Mouse (Mus musculus) frontal cortex, postnatal 36 days (tissue): ENCODE measurements at regions not wholly inside any gene's neighbourhood (a gene's known extent, or its start where the extent isn't known, plus 50 kb on each side); places are given as distances from the start of the nearest gene placed in this dataset.

ENCODE experiments used
- DNase-seq, 2 experiments: peaks; one replicate each; pipeline ENCODE4 v3.0.0; 2022; ENCODE audit warnings: low spot score in 2 of 2

DNA sequence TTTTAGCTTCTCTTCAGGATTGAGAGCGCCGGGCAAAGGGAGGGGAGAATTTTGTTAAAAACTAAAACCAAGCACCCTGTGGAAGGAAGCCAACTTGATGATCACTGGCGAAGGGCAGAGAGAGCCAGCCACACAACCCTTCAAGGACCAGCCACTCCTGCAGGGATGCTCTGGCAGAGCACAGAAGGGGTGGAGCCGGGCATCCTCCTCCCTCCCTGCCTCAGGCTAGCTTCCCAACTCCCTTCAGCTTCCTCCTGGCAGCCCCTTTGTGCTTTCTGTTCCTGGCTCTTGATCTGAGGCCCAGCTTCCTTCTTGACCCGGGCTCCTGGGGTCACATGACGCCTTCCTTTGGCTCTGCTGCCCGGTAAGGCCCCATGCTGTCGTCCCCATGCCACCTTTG, 591.8 kb upstream of the Gm10131 start:
- DNase-seq = no peak

- DNase-seq = no peak
These were observed 591.3 kb upstream of the Gm10131 start for GRCm38 (mm10) chr8:34702806-34703205.

DNA sequence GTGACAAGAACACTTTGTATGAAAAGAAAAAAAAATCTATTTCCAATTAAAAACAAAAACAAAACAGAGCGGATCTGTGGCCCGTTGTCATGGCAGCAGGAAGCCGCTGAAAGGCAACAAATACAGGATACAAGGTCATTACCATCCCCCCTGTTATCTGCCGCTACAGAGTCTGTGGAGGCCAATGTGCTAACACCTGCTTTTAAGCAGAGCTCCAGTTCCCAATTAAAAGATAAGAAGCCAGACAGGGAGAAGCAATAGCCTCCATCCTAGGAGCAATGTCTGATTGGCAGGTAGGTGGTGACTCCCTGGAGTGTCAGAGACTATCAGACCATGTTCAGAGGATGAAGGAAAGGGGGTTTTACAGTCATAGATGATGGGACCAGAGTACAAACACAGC, 587.5 kb upstream of the Gm10131 start:
- DNase-seq = no peak

DNA sequence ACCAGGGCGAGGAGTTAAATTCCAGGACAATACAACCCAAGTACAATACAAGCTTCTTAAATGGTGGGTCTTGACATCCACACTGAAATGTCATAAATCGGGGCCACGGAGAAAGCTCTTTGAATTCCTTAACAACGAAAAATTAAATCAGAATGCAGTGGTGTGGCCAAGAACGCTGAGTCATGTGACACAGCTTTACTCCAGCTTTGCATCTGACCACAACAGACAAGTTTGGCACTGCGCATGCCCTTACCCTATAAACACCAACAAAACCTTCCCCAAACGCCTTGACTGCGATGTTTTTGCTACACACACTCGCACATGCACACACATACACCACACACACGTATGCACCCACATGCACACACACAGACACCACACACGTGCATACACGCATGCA, 584.8 kb upstream of the Gm10131 start:
- DNase-seq = no peak

DNA sequence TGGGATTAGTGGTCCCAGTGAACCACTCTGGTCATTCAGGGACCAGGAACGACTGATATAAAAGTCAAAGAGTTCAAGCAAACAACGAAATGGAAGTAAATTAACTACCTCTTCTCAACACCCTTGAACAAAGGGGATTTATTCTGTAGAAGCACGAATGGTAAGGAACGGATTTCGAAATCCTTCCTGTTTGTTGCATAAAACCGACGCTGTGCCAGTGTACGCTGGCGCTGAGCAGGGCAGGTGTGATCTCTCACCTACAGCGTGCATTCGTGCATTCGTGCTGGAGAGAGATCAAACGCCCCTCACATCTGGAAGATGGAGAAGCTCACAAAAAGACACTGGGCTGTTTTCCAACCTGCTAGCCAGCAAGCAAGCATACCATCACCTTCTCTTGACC, 581.1 kb upstream of the Gm10131 start:
- no peak for DNase-seq

DNA sequence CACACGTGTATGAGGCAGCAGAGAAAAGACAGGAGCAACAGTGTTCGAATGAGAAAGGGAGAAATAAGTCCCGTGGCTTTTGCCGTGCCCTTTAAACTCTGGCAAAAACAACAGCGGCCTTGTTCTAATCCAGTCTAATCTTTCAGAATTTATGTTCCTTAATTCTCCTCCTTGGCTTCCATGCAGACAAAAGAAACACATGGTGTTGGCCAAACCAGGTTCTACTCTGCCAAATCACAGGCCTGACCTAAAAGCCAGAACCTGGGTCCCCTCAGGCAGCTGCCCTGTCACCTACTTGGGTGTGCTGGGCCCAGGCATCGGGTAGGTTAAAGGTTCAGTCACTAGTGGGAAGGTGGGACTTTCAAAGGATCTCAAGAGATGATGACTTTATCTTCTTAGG, 580.2 kb upstream of the Gm10131 start:
- no peak for DNase-seq

DNA sequence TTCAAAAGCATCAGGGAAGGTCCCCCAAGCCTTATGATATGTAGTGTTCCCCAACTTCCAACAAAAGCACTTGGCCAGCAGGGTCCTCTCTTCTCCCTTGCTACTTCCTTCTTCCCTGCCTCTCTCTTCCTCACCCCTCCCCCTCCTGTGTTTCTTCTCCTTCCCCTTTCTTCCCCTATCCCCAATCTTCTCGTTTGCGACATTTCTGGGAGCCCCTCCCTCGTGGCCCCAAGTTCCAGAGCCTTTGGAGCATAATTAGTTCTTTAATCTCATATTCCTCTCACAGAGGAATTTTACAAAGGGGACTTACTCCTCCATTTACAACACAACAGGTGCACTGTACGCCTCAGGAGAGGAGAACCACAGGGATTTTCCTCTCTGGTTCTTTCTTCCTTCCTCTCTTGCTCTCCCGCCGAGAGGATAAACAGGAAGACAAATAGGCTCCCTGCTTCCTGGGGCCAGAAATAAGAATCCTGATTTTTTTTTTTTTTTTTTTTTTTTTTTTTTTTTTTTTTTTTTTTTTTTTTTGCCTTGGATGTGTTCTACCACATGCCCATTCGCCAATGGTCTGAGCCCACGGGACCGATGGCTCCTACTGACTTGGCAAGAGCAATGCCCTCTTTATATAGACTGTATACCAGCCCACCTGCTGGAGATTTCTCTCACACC, 578.4 kb upstream of the Gm10131 start:
- DNase-seq = no peak

GRCm38 (mm10) chr8:34689049-34689824, 577.7 kb upstream of the Gm10131 start:
- DNase-seq = no peak

GRCm38 (mm10) chr8:34688396-34689048, 577.0 kb upstream of the Gm10131 start:
- no peak for DNase-seq

DNA sequence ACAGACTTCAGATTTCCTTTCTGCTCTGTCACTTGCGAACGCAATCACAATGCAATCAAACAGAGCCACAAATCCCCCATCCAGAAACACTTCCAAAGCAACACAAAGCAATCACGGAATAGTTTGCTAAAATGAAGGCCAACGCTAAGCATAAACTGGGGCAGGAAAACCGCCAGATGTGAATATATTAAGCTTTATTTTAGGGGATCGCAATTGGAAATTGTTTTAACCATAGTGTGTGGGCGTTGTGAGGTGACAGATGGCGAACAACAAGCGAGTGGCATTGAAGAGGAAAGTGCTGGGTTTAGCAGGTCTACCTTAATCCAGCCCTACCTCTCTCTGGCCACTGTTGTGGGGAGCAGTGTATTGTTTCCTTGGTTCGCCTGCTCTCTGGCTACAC, 574.8 kb upstream of the Gm10131 start:
- no peak for DNase-seq

DNA sequence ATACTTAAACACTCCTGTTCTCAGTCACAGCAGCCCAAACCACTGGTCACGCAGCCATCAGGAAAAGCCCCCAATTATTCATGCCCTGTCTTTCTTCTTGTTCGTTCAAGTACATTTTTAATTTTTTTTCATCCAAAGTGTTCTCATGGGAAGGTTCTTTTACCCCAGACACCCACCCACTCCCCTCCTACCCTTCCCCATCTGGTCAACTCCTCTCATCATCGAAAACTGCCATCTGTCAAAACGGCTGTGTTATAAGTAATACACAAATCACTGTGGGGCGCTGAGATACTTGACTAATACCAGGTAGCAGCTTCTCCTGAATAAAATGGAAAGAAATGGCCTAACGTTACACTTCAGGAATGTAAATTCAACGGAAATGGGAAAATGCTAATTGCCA, 573.1 kb upstream of the Gm10131 start:
- DNase-seq = peak in 1 of 2 experiments; percentile 30

DNA sequence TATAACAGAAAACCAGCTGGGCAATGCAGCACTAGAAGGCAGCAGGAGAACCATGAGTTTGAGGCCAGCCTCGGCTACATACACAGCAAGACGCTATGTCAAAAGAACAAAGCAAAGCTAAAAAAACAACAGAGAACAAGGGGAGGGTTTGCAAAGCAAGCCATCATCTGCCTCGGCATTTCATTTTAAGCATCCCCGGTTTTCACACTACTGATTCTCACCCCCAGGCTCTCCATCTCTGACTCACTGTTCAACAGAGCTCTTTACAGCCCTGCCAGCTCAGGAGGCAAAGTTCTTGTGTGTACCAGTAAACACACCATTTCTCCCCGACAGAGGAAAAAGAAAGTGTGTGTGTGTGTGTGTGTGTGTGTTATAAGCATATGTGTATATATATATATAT, 571.6 kb upstream of the Gm10131 start:
- DNase-seq = peak; percentile 55 to 61

DNA sequence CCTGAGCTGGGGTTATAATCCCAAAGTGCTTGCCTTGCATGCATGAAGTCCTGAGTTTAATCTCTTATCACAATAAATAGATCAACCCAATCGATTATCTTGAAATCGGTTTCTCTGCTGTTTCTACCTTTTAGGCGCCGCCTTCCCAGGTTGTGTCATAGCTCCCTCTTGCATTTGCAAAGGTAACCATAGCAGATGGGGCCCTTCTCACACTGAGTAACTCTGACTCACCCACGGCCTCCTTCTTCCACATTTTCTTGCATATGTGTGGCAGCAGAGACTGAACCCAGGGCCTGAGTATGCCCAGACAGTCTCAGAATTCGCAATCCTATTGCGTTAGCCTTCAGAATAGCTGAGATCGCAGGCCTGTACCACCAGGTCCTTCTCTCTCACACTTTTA, 570.7 kb upstream of the Gm10131 start:
- peak in 1 of 2 experiments; percentile 34 for DNase-seq

DNA sequence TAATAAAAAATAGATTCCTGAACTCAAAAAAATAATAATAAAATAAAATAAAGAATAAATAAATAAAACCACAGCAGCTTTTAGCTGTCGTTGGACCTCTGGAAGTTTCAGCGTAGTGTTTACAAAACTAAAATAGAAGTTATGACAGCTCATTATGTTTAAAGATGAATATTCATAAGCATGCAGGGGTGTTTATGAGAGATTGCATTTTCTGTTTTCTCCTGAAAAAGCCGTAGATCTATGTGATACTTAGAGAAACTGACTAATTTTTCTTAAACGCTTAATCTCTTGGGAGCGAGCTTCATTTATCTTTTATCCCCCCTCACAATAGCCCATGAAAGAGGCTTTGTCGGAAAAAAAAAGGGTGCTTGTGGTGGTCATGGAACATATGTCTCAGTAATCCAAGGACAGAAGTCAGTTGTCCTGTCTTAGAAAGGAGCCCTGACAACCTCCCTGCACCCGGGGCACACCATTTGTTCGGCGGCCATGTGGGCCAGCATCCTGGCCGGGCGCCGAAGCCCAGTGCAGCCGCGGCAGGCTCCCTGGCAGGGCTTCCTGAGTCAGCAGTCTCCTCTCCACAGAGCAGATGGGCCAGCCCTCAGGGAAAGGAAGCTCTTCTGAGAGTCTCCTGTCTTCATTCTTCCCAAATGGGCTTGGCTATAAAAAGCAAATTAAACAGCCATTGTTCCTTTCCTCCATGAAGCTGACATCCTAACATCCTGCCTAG, 568.2 kb upstream of the Gm10131 start:
- DNase-seq = peak; percentile 55 to 72

- no peak for DNase-seq
These were observed 567.3 kb upstream of the Gm10131 start for GRCm38 (mm10) chr8:34678879-34679278.

GRCm38 (mm10) chr8:34671716-34672115, 560.2 kb upstream of the Gm10131 start:
- no peak for DNase-seq

DNA sequence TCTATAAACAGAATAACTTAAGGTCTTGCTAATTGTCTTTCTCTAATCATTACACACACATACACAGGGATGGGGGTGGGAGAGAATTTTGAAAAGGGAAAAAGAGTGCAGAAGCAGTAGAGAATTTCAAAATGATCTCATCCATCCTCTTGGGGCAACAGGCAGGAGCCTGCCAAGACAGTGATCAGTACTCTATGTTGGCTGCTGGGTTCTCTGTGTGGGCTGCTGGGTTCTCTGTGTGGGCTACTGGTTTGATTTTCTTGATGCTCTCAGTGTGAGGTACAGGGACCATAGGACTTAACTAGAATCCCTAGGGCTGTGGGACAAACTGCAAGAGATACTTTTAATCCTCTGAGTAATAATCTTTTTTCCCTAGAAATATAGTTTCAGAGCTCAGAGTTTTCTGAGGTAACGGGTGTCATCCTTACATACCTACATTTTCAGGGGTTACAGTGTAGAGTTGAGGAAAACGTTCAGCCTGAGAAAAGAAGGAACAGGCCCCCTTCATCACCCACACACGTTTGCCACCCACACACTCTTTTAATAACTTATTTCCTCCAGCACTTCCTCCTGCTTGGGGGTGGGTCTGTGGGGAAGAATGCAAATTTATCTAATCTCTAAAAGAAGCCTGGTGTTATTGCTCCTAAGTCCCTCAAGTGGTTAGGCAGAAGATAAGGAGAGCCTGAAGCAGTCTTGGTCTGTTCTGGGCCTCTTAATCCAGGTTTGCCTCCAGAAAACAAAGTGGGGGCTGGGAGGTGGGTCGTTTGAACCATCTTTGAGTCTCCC, 559.6 kb upstream of the Gm10131 start:
- no peak for DNase-seq

GRCm38 (mm10) chr8:34669146-34669545, 557.6 kb upstream of the Gm10131 start:
- no peak for DNase-seq

DNA sequence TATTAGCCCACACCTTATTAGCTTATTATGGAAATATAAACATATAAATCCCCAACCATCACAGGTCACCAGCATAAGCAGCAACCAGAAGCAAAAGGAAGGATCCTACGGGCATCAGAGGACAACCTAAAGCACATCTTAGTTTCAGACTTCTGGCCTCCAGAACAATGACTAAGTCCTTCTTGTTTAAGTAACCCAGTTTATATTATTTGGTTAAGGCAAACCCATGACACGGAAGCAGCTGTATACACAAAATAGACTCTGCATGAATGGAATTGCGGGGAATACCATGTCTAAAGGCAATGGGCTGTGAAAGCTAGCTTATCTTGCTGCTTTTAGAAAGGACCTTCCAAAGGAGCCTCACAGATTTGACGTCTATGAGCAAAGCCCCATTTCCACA, 552.9 kb upstream of the Gm10131 start:
- DNase-seq = no peak

DNA sequence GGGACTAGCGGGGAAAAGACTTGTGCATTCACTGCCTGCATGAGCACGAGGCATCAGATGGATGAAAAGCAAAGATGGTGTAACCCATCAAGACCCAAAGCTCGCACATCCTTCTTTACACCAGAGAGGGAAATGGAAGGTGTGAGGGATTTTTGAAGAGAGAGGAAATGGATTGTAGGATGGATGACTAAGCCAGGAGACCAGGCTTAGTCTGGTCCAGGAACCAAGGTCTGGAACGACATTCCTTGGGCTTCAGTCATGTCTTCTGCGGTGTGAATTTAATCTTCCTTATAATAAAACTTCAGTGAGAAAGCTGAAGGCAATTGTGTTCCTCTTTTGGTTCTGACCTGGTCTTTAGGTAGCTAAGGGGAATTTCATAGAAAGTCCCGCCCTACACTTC, 551.0 kb upstream of the Gm10131 start:
- DNase-seq = no peak

DNA sequence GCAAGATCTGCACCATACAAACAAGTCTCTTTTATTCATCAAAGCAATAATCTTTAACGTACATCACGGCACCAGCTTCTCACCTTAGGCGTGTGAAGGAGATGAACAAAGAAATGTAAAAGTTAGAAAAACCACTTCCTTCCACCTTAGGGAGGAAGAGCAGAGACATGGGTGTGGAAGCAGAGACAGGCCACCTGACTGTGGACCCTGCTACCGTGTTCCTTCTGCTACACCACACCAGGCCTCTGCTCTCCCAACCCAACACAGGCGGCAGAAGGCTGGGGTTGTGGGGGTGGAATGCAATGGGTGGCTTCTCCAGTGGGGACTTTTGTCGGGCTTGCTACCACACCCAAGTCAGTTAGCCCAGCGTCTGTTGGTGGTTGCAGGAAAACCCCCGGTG, 540.2 kb upstream of the Gm10131 start:
- no peak for DNase-seq
